Mouse (Mus musculus) heart, adult 2 months (tissue): ENCODE data around the gene Cutal.

Experiments used
- CTCF ChIP-seq: fragments of 200-600 bp; IDR thresholded peaks from 2 replicates; pipeline ENCODE4 v1.8.1; 2022; ENCODE audit warnings: antibody characterized with exemption, mild to moderate bottlenecking, moderate library complexity
- EP300 ChIP-seq: fragments of 200-500 bp; IDR thresholded peaks from 2 replicates; pipeline ENCODE4 v1.6.1; 2011; ENCODE audit warnings: low read depth, low read length, control low read depth; ENCODE audit not compliant: insufficient read depth
- POLR2A ChIP-seq: fragments of 200-500 bp; IDR thresholded peaks from 2 replicates; pipeline ENCODE4 v1.6.1; 2011; ENCODE audit warnings: mild to moderate bottlenecking, low read depth, low read length, control low read depth; ENCODE audit not compliant: insufficient read depth

GRCm38 (mm10) chr2:34901726-34902125 is 27.5 kb downstream of the Cutal start:
- no peak for TF ChIP-seq CTCF
- no peak for TF ChIP-seq POLR2A
- no peak for TF ChIP-seq EP300
